ENCODE assay signal across 1 mouse cellular context in genomic region chr16:23253620-23254019, GRCm38 (mm10).
TF ChIP-seq lines count a peak whose summit lies in the region.

No protein-coding gene starts in this region.

TF ChIP-seq in CH12.LX, 34 proteins besides CTCF, POLR2A, EP300 and RAD21 (continued from another document):
- no peak for TF ChIP-seq MYC (IDR thresholded peaks at IDR 0.05; ENCODE audit: low read depth, low read length)
- no peak for TF ChIP-seq TCF12 (IDR thresholded peaks at IDR 0.05; ENCODE audit: low read depth, low read length)
- peak; percentile 41; the same call in 1 of the 2 replicates for TF ChIP-seq SIN3A (IDR thresholded peaks at IDR 0.05; ENCODE audit: low read length)
- no peak for TF ChIP-seq MAZ (IDR thresholded peaks at IDR 0.05; ENCODE audit: low read depth, low read length)
- TF ChIP-seq POLR2AphosphoS2 (IDR thresholded peaks at IDR 0.05; ENCODE audit: low read depth, low read length) = no peak
- no peak for TF ChIP-seq E2F4 (IDR thresholded peaks at IDR 0.05; ENCODE audit: insufficient replicate concordance, low read depth, low read length)
- TF ChIP-seq CHD2 (IDR thresholded peaks at IDR 0.05; ENCODE audit: low read length) = peak; percentile 66
